Mouse (Mus musculus): ENCODE data around the gene Lamp1. TPM values are rescaled to one million over a fixed set of nuclear protein-coding genes. Genes with fewer than 3 reads are reported as not detected.

The Lamp1 gene
- polyA plus RNA-seq, 1 experiment from 2014 or later = 199 TPM

DNA sequence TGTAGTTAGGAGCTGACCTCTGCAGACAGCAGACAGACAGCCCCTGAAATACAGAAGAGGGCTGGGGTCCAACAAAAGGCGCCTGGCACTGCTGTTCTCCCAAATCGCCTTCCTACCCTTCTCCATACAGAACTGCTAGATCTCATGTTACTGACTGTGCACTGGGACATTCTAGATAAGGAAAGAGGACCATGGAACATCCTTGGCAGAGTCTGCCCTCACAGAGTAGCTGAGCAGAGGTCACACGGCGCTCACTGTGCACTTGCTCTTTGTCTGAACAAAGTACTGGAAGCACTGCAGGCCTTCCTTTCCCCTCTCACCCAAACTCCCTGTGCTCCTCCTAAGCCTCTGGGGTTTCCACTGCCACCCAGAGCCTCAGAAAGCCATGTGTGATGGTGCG lies 17.3 kb upstream of the Lamp1 start:
- H3K27ac ChIP-seq = no peak overlapping the region
- ATAC-seq = no peak
- 86% methylated on average over 5 of the region's 5 CpGs for WGBS (ENCODE audit: insufficient replicate concordance)

DNA sequence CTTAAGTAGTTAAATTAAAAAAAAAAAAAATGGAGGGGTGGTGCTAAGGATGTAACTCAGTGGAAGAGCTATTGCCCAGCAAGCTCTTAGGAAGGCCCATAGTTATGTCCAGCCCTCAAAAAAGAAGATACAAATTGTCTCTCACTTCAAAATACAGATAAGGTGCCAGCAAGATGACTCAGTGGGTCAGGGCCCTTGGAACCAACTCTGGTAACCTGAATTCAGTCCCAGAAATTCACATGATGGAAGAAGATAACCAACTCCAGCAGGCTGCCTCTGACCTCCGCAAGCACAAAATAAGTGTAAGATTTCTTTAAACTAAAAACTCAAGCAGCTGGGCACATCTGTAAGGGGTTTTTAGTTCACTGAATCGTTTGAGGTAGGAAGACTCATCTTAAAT lies 10.5 kb upstream of the Lamp1 start:
- H3K36me3 ChIP-seq = peaks cover 63% of the 10 kb centered on the region
- WGBS (ENCODE audit: insufficient replicate concordance) = 78% methylated on average over 2 of the region's 2 CpGs

More for the DNA sequence above, 17.3 kb upstream of the Lamp1 start:
- Histone ChIP-seq H3K27me3 (replicated peaks) (no peaks in the 10 kb centered on the region), H3K36me3 (peaks cover 98% of the 10 kb centered on the region), H3K4me2 (no peak overlapping the region), H3K4me3 (no peak overlapping the region), H3K9me3 (replicated peaks) (no peaks in the 10 kb centered on the region), H3K4me1 (no peaks in the 10 kb centered on the region), H3K9ac (no peak overlapping the region)

DNA sequence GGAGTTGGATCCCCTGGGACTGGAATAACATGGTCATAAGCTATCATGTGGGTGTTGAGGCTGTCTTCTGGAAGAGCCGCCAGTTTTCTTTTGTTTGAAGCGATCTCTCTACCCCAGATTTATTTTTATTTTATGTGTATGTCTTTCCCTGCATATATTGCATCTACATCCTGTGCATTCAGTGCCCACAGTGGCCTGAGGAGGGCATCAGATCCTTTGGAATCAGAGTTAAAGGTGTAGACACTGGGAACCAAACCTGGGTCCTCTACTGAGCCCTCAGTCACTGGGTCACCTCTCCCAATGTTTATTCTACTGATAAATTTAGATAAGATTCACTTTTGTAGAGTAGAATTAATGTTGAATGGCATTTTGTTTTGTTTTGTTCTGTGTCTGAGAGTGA lies 9.7 kb upstream of the Lamp1 start:
- Histone ChIP-seq H3K4me1 (no peaks in the 10 kb centered on the region), H3K27ac (no peak overlapping the region), H3K9ac (no peak overlapping the region), H3K9me3 (replicated peaks) (no peaks in the 10 kb centered on the region), H3K36me3 (peaks cover 63% of the 10 kb centered on the region), H3K4me3 (no peak overlapping the region), H3K27me3 (replicated peaks) (no peaks in the 10 kb centered on the region), H3K4me2 (no peak overlapping the region)
- WGBS (ENCODE audit: insufficient replicate concordance) = 90% methylated on average over 2 of the region's 2 CpGs
- no peak for ATAC-seq

More for the DNA sequence above, 10.5 kb upstream of the Lamp1 start:
- no peak overlapping the region for H3K4me2 ChIP-seq
- no peaks in the 10 kb centered on the region for H3K27me3 ChIP-seq (replicated peaks)
- no peaks in the 10 kb centered on the region for H3K4me1 ChIP-seq
- H3K4me3 ChIP-seq = no peak overlapping the region
- no peak for ATAC-seq
- no peak overlapping the region for H3K27ac ChIP-seq
- H3K9ac ChIP-seq = no peak overlapping the region
- no peaks in the 10 kb centered on the region for H3K9me3 ChIP-seq (replicated peaks)

DNA sequence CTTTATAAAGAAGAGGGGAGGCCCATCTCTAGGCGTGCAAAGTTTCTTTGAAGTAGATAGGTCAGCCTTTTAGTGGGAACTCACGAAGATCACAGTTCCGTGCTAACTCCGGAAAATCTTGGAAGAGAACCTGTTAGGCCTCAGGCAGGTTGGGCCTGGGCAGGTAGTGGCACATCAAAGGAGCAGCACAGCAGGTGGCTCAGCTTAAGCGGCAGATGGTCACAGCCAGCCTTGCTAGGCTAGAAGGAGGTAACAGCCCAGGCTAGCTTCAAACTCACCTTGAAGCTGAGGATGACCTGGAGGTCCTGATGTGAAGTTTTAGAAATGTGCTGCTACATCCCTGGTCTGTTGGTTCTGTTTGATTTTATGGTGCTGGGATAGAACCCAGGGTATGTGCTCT lies 9.1 kb upstream of the Lamp1 start:
- Histone ChIP-seq H3K4me1 (no peaks in the 10 kb centered on the region), H3K27ac (no peak overlapping the region), H3K9me3 (replicated peaks) (no peaks in the 10 kb centered on the region), H3K4me2 (no peak overlapping the region), H3K4me3 (no peak overlapping the region), H3K9ac (no peak overlapping the region), H3K27me3 (replicated peaks) (no peaks in the 10 kb centered on the region), H3K36me3 (peaks cover 57% of the 10 kb centered on the region)
- no peak for ATAC-seq
- 74% methylated on average over 5 of the region's 5 CpGs for WGBS (ENCODE audit: insufficient replicate concordance)

DNA sequence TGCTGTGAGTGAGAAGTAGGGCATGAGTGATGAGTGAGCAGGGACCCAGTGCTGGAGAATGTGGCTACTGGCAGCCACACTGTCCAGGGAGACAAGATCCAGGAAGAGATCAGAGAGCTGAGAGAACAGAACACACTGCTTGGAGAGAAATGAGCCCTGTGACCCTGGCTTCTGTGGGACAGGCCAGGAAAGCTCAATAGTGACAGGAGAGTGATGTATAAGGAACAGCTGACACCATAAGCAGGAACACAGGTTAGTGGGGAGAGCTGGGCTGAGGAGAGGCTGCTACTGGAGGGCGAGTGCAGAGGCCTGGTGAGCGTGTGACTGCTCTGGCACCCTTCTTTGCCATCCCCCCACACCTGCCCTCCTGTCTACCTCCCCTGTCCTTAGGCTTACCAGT lies 8.0 kb upstream of the Lamp1 start:
- no peaks in the 10 kb centered on the region for H3K27me3 ChIP-seq (replicated peaks)
- no peak overlapping the region for H3K9ac ChIP-seq
- no peaks in the 10 kb centered on the region for H3K9me3 ChIP-seq (replicated peaks)
- no peaks in the 10 kb centered on the region for H3K4me1 ChIP-seq
- H3K4me3 ChIP-seq = no peak overlapping the region
- no peak overlapping the region for H3K27ac ChIP-seq
- 100% methylated on average over 2 of the region's 2 CpGs for WGBS (ENCODE audit: insufficient replicate concordance)
- peak; percentile 50; the same call in 1 of the 2 replicates for ATAC-seq
- no peak overlapping the region for H3K4me2 ChIP-seq
- H3K36me3 ChIP-seq = peaks cover 46% of the 10 kb centered on the region

DNA sequence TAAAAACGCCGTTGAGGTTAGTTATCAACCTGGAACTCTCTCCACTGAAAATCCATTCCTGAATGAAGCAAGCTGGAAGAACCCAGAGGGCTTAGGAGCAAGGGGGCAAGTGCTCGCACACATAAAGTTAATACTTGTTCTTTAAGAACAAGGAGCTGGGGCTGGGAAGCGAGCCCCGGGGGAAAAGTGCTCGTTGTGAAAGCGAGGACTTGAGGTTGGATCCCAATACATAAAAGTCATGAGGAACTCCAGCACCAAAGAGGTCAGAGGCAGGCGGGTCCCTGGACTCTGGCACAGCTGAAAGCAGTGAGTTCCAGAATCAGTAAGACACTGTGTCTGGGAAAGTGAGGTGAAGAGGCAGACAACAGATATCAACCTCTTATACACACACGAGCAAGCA lies 4.9 kb upstream of the Lamp1 start:
- Histone ChIP-seq H3K4me1 (peaks cover 5% of the 10 kb centered on the region), H3K27me3 (replicated peaks) (no peaks in the 10 kb centered on the region), H3K36me3 (peaks cover 18% of the 10 kb centered on the region), H3K9me3 (replicated peaks) (no peaks in the 10 kb centered on the region), H3K9ac (no peak overlapping the region), H3K4me2 (no peak overlapping the region), H3K27ac (no peak overlapping the region), H3K4me3 (no peak overlapping the region)
- no peak for ATAC-seq
- 72% methylated on average over 9 of the region's 9 CpGs for WGBS (ENCODE audit: insufficient replicate concordance)

DNA sequence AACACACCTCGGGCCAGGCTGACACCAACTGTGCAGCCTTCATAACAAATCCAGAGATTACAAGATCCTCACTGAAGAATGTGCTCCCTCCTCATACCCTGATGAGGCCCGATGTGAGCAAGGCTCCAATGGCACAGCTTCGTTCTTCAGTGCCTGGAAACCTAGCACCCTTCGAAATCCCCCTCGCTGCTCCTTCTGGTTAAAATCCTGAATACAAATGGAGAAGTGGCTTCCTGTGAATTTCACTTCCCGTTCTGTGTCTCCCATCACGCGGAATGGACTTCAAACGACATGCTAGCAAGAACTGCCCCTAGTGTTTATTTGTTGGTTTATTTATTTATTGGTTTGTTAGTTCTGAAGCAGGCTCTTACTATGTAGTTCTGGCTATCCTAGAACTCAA lies 3.6 kb upstream of the Lamp1 start:
- Histone ChIP-seq H3K36me3 (0 out of 2 replicates have a peak, but pooled peaks cover 6% of the 10 kb centered on the region), H3K27ac (no peak overlapping the region), H3K4me1 (peaks cover 10% of the 10 kb centered on the region), H3K9me3 (replicated peaks) (no peaks in the 10 kb centered on the region), H3K9ac (no peak overlapping the region), H3K27me3 (replicated peaks) (no peaks in the 10 kb centered on the region), H3K4me3 (no peak overlapping the region), H3K4me2 (no peak overlapping the region)
- no peak for ATAC-seq
- 51% methylated on average over 9 of the region's 9 CpGs for WGBS (ENCODE audit: insufficient replicate concordance)

DNA sequence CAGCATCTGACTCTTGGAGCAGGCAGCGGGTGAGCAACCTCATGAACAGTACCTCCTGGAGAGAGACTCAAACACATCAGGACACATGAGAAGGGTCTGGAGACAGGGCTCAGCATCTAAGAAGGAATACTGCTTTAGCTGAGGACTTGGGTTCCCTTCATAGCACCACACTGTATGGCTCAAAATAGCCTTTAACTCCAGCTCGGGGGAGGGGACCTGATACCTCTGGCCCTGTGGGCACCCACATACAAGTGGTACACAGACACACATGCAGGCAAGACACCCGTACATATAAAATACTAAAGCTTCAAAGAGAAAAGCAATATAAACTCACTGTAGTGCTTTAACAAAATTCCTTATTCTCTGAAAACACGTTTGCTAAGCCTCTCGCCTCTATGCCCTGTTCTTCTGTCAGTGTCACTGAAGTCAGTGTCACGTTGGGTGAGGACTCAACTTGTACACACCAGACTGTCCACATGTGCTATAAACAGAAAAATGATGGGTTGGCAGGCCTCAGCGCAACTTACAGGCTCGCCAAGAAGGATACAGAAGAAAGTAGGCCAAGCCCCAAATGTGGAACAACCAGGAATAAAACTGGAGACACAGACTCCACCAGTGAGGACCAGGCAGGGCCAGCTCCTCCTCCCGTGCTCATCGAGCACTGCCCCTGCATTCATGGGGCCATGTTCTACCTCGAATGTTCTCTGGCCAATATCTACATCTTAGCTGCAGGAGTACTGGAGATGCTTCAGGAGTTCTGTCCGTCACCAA lies 2.4 kb upstream of the Lamp1 start:
- no peak for ATAC-seq
- no peak overlapping the region for H3K9ac ChIP-seq
- no peaks in the 10 kb centered on the region for H3K9me3 ChIP-seq (replicated peaks)
- 76% methylated on average over 12 of the region's 12 CpGs for WGBS (ENCODE audit: insufficient replicate concordance)
- H3K4me1 ChIP-seq = peaks cover 21% of the 10 kb centered on the region
- peaks cover 10% of the 10 kb centered on the region for H3K36me3 ChIP-seq
- H3K27me3 ChIP-seq (replicated peaks) = no peaks in the 10 kb centered on the region
- no peak overlapping the region for H3K27ac ChIP-seq
- no peak overlapping the region for H3K4me2 ChIP-seq
- H3K4me3 ChIP-seq = no peak overlapping the region

DNA sequence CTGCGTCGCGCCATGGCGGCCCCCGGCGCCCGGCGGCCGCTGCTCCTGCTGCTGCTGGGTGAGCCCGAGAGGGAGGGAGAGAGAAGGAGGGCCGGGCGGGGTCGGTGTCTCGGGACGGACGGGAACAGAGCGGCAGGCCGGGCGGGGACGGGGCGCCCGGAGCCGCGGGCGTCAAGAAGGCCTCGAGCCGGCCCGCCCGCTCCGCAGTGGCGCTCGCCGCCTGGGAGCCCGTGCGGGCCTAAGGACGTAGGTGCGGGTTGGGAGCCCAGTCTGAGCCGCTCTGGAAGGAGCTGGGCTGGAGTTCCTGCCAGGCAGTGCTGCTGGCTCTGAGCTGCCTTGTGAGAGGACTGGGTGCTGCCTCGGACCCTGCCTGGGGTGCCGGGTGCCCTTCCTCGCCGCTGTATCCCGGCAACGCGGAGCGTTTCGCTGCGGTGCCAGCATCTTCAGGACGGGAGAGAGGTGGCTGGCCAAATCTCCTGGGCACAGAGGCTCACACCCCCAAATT lies 468 bp downstream of the Lamp1 start:
- H3K27ac ChIP-seq = peak overlapping the region; percentile 88
- H3K9ac ChIP-seq = peak overlapping the region; percentile 97
- peak overlapping the region; percentile 86 for H3K4me2 ChIP-seq
- H3K9me3 ChIP-seq (replicated peaks) = no peaks in the 10 kb centered on the region
- H3K4me3 ChIP-seq = peak overlapping the region; percentile 92
- H3K36me3 ChIP-seq = peaks cover 4% of the 10 kb centered on the region
- peaks cover 49% of the 10 kb centered on the region for H3K4me1 ChIP-seq
- H3K27me3 ChIP-seq (replicated peaks) = no peaks in the 10 kb centered on the region
- WGBS (ENCODE audit: insufficient replicate concordance) = under 1% methylated on average over 45 of the region's 49 CpGs
- ATAC-seq = peak; percentile 70

DNA sequence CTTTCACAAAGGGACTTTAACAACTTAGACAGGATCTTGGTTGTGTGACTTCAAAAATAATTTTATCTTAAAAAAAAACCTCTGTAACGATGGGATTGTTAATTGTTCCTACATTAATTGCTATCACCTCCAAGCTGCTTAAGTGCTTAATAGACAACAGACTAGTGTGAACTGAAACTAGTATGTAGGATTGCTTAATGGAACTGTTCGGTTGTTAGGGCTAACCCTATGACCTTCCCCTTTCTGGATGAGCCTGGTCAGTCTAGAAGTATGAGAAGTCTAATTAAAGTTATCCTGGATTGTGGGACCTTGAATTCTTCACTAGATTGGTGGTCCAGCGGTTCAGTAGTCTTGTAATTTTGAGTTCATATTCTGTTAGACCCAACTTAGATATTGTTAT lies 1.7 kb downstream of the Lamp1 start:
- H3K4me2 ChIP-seq = peak overlapping the region; percentile 86
- WGBS (ENCODE audit: insufficient replicate concordance) = 67% methylated on average over 3 of the region's 3 CpGs
- ATAC-seq = no peak
- H3K9ac ChIP-seq = peak overlapping the region; percentile 97; the same call in 1 of the 2 replicates
- H3K4me1 ChIP-seq = peaks cover 56% of the 10 kb centered on the region
- peaks cover 15% of the 10 kb centered on the region for H3K36me3 ChIP-seq
- 0 out of 2 replicates have a peak overlapping the region, but pooled peaks have one; percentile 37 for H3K27ac ChIP-seq
- H3K9me3 ChIP-seq (replicated peaks) = no peaks in the 10 kb centered on the region
- H3K4me3 ChIP-seq = peak overlapping the region; percentile 92
- no peaks in the 10 kb centered on the region for H3K27me3 ChIP-seq (replicated peaks)

DNA sequence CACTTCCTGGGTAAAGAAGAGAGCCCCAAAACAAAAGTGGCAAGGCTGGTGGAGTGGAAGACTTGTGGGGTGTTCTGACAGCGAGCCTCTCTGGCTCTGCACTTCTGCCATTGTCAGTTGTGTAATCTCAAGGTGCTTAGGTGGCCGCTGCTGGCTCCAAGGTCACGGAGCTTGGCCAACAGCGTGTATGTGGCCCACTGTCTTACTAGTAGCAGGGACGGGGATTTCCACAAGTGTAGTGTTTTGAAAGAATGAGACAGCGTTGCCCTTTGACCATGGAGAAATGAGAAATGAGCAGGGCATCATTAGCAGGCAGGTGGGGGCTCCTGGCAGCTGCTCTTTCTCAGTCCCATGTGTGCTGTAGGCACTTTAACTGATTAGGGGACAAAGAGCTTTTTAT lies 3.1 kb downstream of the Lamp1 start:
- Histone ChIP-seq H3K27me3 (replicated peaks) (no peaks in the 10 kb centered on the region), H3K4me3 (no peak overlapping the region), H3K4me2 (peak overlapping the region; percentile 86), H3K9ac (0 out of 2 replicates have a peak overlapping the region, but pooled peaks have one; percentile 22), H3K4me1 (peaks cover 56% of the 10 kb centered on the region), H3K36me3 (peaks cover 29% of the 10 kb centered on the region), H3K27ac (peak overlapping the region; percentile 52; the same call in 1 of the 2 replicates), H3K9me3 (replicated peaks) (no peaks in the 10 kb centered on the region)
- no peak for ATAC-seq
- 76% methylated on average over 6 of the region's 6 CpGs for WGBS (ENCODE audit: insufficient replicate concordance)

DNA sequence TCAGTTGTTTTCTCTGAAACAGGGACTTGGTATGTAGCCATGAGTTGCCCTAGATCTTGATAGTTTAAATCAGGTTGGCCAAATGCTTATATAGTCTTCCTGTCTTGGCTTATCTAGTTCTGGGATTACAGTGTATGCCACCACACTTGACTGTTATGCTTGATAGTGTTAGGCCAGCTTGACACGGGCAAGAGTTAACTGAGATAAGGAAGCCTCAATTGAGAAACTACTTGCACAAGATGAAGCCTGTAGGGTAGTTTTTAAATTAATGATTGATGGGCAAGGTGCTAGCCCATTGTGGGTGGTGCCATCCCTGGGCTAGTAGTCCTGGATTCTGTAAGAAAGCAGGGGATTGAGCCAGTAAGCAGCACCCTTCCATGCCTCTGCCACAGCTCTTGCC lies 4.6 kb downstream of the Lamp1 start:
- peak; percentile 70 for ATAC-seq
- H3K4me1 ChIP-seq = peaks cover 54% of the 10 kb centered on the region
- H3K4me3 ChIP-seq = 0 out of 2 replicates have a peak overlapping the region, but pooled peaks have one; percentile 2
- H3K27me3 ChIP-seq (replicated peaks) = no peaks in the 10 kb centered on the region
- H3K27ac ChIP-seq = peak overlapping the region; percentile 52
- no peaks in the 10 kb centered on the region for H3K9me3 ChIP-seq (replicated peaks)
- H3K4me2 ChIP-seq = peak overlapping the region; percentile 86
- peaks cover 44% of the 10 kb centered on the region for H3K36me3 ChIP-seq
- peak overlapping the region; percentile 30 for H3K9ac ChIP-seq
- WGBS (ENCODE audit: insufficient replicate concordance) = 11% methylated on average over 1 of the region's 1 CpGs

Data from liver, embryonic 12.5 days (tissue).